Mouse (Mus musculus): ENCODE measurements around the gene Bcl2l12. TPM values are rescaled to one million over a fixed set of nuclear protein-coding genes. Genes with fewer than 3 reads are reported as not detected.

Gene Bcl2l12
- polyA plus RNA-seq, 1 experiment from 2014 or later: 23.0 TPM

GRCm38 (mm10) chr7:44959281-44959680 is 39.2 kb downstream of the Bcl2l12 start:
- 73% methylated on average over 8 of the region's 8 CpGs for WGBS
- Histone ChIP-seq H3K9ac (ENCODE audit: low read length) (no peak overlapping the region), H3K4me2 (replicated peaks; ENCODE audit: low read depth) (no peak overlapping the region), H3K4me3 (ENCODE audit: low read depth, low read length) (no peak overlapping the region), H3K27me3 (ENCODE audit: control insufficient read depth, insufficient read depth, low read length) (no peaks in the 10 kb centered on the region), H3K36me3 (ENCODE audit: control insufficient read depth, insufficient read depth, low read length) (no peaks in the 10 kb centered on the region), H3K9me3 (ENCODE audit: control insufficient read depth, low read length) (no peaks in the 10 kb centered on the region), H3K4me1 (replicated peaks; ENCODE audit: control insufficient read depth, insufficient read depth) (no peaks in the 10 kb centered on the region; the same call in 1 of the 2 replicates), H3K27ac (replicated peaks) (no peak overlapping the region)
- DNase-seq (ENCODE audit: low spot score): no peak
- ATAC-seq (ENCODE audit: low FRiP score, low TSS enrichment): no peak
- TF ChIP-seq CTCF (IDR thresholded peaks at IDR 0.05; ENCODE audit: low read depth) (no peak), EP300 (optimal IDR thresholded peaks at IDR 0.05) (no peak)

DNA sequence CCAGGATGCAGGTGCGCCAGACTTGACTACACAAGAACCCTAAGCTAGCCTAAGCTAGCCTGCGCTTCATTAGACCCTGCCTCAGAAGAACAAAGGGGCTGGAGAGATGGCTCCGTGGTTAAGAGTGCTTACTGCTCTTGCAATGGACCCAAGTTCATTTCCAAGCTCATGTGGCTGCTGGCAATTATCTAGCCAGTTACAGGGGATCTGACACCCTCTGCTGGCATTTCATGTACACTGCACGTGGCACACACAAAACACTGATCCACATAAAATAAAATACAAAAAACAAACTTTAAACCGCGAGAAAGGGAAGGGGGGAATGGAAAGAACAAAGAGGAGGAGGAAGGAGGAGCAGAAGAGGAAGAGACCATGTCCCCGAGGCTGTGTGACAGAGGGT is 40.3 kb downstream of the Bcl2l12 start:
- Histone ChIP-seq H3K27ac (replicated peaks) (no peak overlapping the region), H3K4me1 (replicated peaks; ENCODE audit: control insufficient read depth, insufficient read depth) (no peaks in the 10 kb centered on the region; the same call in 1 of the 2 replicates), H3K9ac (ENCODE audit: low read length) (no peak overlapping the region), H3K36me3 (ENCODE audit: control insufficient read depth, insufficient read depth, low read length) (no peaks in the 10 kb centered on the region), H3K27me3 (ENCODE audit: control insufficient read depth, insufficient read depth, low read length) (no peaks in the 10 kb centered on the region), H3K4me2 (replicated peaks; ENCODE audit: low read depth) (no peak overlapping the region), H3K4me3 (ENCODE audit: low read depth, low read length) (no peak overlapping the region), H3K9me3 (ENCODE audit: control insufficient read depth, low read length) (no peaks in the 10 kb centered on the region)
- peak; percentile 89 for TF ChIP-seq CTCF (IDR thresholded peaks at IDR 0.05; ENCODE audit: low read depth)
- TF ChIP-seq EP300 (optimal IDR thresholded peaks at IDR 0.05): no peak
- WGBS: 50% methylated on average over 7 of the region's 7 CpGs
- no peak for ATAC-seq (ENCODE audit: low FRiP score, low TSS enrichment)
- DNase-seq (ENCODE audit: low spot score): peak; percentile 60

GRCm38 (mm10) chr7:44957183-44957835 is 41.2 kb downstream of the Bcl2l12 start:
- H3K4me3 ChIP-seq (ENCODE audit: low read depth, low read length): no peak overlapping the region
- WGBS: 60% methylated on average over 20 of the region's 20 CpGs
- H3K27me3 ChIP-seq (ENCODE audit: control insufficient read depth, insufficient read depth, low read length): no peaks in the 10 kb centered on the region
- TF ChIP-seq EP300 (optimal IDR thresholded peaks at IDR 0.05) (no peak), CTCF (IDR thresholded peaks at IDR 0.05; ENCODE audit: low read depth) (no peak)
- DNase-seq (ENCODE audit: low spot score) (no peak), ATAC-seq (ENCODE audit: low FRiP score, low TSS enrichment) (no peak; the same call in 1 of the 2 replicates)
- no peaks in the 10 kb centered on the region for H3K36me3 ChIP-seq (ENCODE audit: control insufficient read depth, insufficient read depth, low read length)
- 0 out of 2 replicates have a peak overlapping the region, but pooled peaks have one; percentile 40 for H3K27ac ChIP-seq (replicated peaks)
- H3K4me1 ChIP-seq (replicated peaks; ENCODE audit: control insufficient read depth, insufficient read depth): no peaks in the 10 kb centered on the region; the same call in 1 of the 2 replicates
- H3K9me3 ChIP-seq (ENCODE audit: control insufficient read depth, low read length): no peaks in the 10 kb centered on the region
- H3K9ac ChIP-seq (ENCODE audit: low read length): no peak overlapping the region
- H3K4me2 ChIP-seq (replicated peaks; ENCODE audit: low read depth): no peak overlapping the region

- Histone ChIP-seq H3K9ac (ENCODE audit: low read length) (no peak overlapping the region), H3K4me1 (replicated peaks; ENCODE audit: control insufficient read depth, insufficient read depth) (no peaks in the 10 kb centered on the region), H3K4me2 (replicated peaks; ENCODE audit: low read depth) (no peak overlapping the region), H3K27ac (replicated peaks) (no peak overlapping the region), H3K9me3 (ENCODE audit: control insufficient read depth, low read length) (no peaks in the 10 kb centered on the region), H3K36me3 (ENCODE audit: control insufficient read depth, insufficient read depth, low read length) (no peaks in the 10 kb centered on the region), H3K27me3 (ENCODE audit: control insufficient read depth, insufficient read depth, low read length) (no peaks in the 10 kb centered on the region), H3K4me3 (ENCODE audit: low read depth, low read length) (no peak overlapping the region)
- TF ChIP-seq EP300 (optimal IDR thresholded peaks at IDR 0.05) (no peak), CTCF (IDR thresholded peaks at IDR 0.05; ENCODE audit: low read depth) (no peak)
- ATAC-seq (ENCODE audit: low FRiP score, low TSS enrichment): no peak
- no peak for DNase-seq (ENCODE audit: low spot score)
- 62% methylated on average over 6 of the region's 6 CpGs for WGBS
These were observed 42.2 kb downstream of the Bcl2l12 start for GRCm38 (mm10) chr7:44956266-44956665.

DNA sequence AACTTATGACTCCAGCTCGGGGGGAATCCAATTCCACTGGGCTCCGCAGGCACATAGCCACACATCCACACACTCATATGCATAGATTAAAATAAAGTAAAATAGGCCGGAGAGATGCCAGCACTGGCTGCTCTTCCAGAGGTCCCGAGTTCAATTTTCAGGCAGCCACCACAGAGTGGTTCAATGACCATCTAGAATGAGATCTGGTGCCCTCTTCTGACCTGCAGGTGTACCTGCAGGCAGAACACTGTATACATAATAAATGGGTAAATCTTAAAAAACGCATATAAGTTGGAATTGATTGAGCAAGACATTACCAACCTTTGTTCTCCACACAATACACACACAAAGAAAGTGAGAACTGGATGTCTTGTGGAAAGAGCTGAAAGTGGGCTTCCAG is 42.9 kb downstream of the Bcl2l12 start:
- no peak for TF ChIP-seq EP300 (optimal IDR thresholded peaks at IDR 0.05)
- peak; percentile 74 for TF ChIP-seq CTCF (IDR thresholded peaks at IDR 0.05; ENCODE audit: low read depth)
- H3K27ac ChIP-seq (replicated peaks): no peak overlapping the region
- no peaks in the 10 kb centered on the region for H3K36me3 ChIP-seq (ENCODE audit: control insufficient read depth, insufficient read depth, low read length)
- no peak overlapping the region for H3K4me2 ChIP-seq (replicated peaks; ENCODE audit: low read depth)
- no peaks in the 10 kb centered on the region for H3K27me3 ChIP-seq (ENCODE audit: control insufficient read depth, insufficient read depth, low read length)
- H3K4me1 ChIP-seq (replicated peaks; ENCODE audit: control insufficient read depth, insufficient read depth): no peaks in the 10 kb centered on the region
- H3K9ac ChIP-seq (ENCODE audit: low read length): no peak overlapping the region
- 47% methylated on average over 5 of the region's 5 CpGs for whole genome bisulfite sequencing
- no peak for ATAC-seq (ENCODE audit: low FRiP score, low TSS enrichment)
- no peak for DNase-seq (ENCODE audit: low spot score)
- H3K9me3 ChIP-seq (ENCODE audit: control insufficient read depth, low read length): no peaks in the 10 kb centered on the region
- no peak overlapping the region for H3K4me3 ChIP-seq (ENCODE audit: low read depth, low read length)

GRCm38 (mm10) chr7:44954091-44954885 is 44.2 kb downstream of the Bcl2l12 start:
- H3K9me3 ChIP-seq (ENCODE audit: control insufficient read depth, low read length): no peaks in the 10 kb centered on the region
- no peak overlapping the region for H3K4me2 ChIP-seq (replicated peaks; ENCODE audit: low read depth)
- no peak overlapping the region for H3K27ac ChIP-seq (replicated peaks)
- no peak for TF ChIP-seq EP300 (optimal IDR thresholded peaks at IDR 0.05)
- no peak for TF ChIP-seq CTCF (IDR thresholded peaks at IDR 0.05; ENCODE audit: low read depth)
- no peaks in the 10 kb centered on the region for H3K36me3 ChIP-seq (ENCODE audit: control insufficient read depth, insufficient read depth, low read length)
- DNase-seq (ENCODE audit: low spot score) (no peak), ATAC-seq (ENCODE audit: low FRiP score, low TSS enrichment) (no peak)
- no peak overlapping the region for H3K4me3 ChIP-seq (ENCODE audit: low read depth, low read length)
- H3K9ac ChIP-seq (ENCODE audit: low read length): no peak overlapping the region
- whole genome bisulfite sequencing: 78% methylated on average over 12 of the region's 12 CpGs
- no peaks in the 10 kb centered on the region for H3K4me1 ChIP-seq (replicated peaks; ENCODE audit: control insufficient read depth, insufficient read depth)
- no peaks in the 10 kb centered on the region for H3K27me3 ChIP-seq (ENCODE audit: control insufficient read depth, insufficient read depth, low read length)
